ENCODE assay signal across 15 mouse cellular contexts in genomic region chr8:85959880-85960279, GRCm38 (mm10).
"Had no signal": no experiment of that assay in that cellular context is flagged by ENCODE, and none has a peak within 500 bp of the region (broad histone marks: within the 10 kb centered on the region; RNA-seq: fewer than 3 reads in every experiment).

No protein-coding gene starts in this region.

- H3K4me2 ChIP-seq: neural tube, embryonic 15.5 days; stomach, embryonic 15.5 days had no signal

- H3K36me3 ChIP-seq: neural tube, embryonic 15.5 days; stomach, embryonic 15.5 days had no signal

- H3K27ac ChIP-seq: neural tube, embryonic 15.5 days; stomach, embryonic 15.5 days; stomach, postnatal 0 days had no signal

- H3K4me3 ChIP-seq: neural tube, embryonic 15.5 days; stomach, embryonic 15.5 days had no signal

- H3K4me1 ChIP-seq: neural tube, embryonic 15.5 days; stomach, embryonic 15.5 days had no signal

- H3K9me3 ChIP-seq: neural tube, embryonic 15.5 days; stomach, embryonic 15.5 days had no signal

- H3K9ac ChIP-seq: neural tube, embryonic 15.5 days; stomach, embryonic 15.5 days had no signal

- DNase-seq: retina, postnatal 1 day; right cerebral cortex, adult 18-20 months; right cerebral cortex, postnatal 14 days; right cerebral cortex, postnatal 25 days; right cerebral cortex, postnatal 4 days; spleen, adult 18-20 months; thymus, adult 18-20 months; thymus, adult 2 months; thymus, postnatal 14 days; thymus, postnatal 25 days; thymus, postnatal 36 days; thymus, postnatal 4 days had no signal

- H3K27me3 ChIP-seq: neural tube, embryonic 15.5 days; stomach, embryonic 15.5 days had no signal
